Mouse (Mus musculus) erythroblast, adult 5-6 weeks (primary cell): ENCODE results near the gene Hist1h2bf. TPM values are rescaled to one million over a fixed set of nuclear protein-coding genes. Genes with fewer than 3 reads are reported as not detected.
"Not testable (repeated sequence)": the region's sequence is repeated elsewhere in the genome, so short reads cannot be mapped to it uniquely, and the experiment has no call there.

Experiments used
- ATAC-seq: replicated peaks from 2 replicates; pipeline ENCODE4 v1.8.0; 2016; ENCODE audit warnings: moderate number of reproducible peaks, mild to moderate bottlenecking, moderate TSS enrichment, inconsistent platforms; ENCODE audit not compliant: poor library complexity, low FRiP score, severe bottlenecking
- total RNA-seq, 2 experiments: library from RNA; stranded (forward) in 1 of 2; stranded (reverse) in 1 of 2; fragments of 150-400 nt in 1 of 2; fragments of 200-764, 138-1000 nt in 1 of 2; gene quantifications; 2 replicates each; pipeline versions ENCODE4 v1.2.3 to v1.2.4; 2015 to 2017; ENCODE audit warnings: low replicate concordance in 2 of 2

Hist1h2bf gene
- total RNA-seq, 2 experiments from 2014 or later = 222 to 407 TPM

GRCm38 (mm10) chr13:23591886-23592285 is 17.9 kb upstream of the Hist1h2bf start:
- not testable (repeated sequence) for ATAC-seq

GRCm38 (mm10) chr13:23591206-23591605 is 17.2 kb upstream of the Hist1h2bf start:
- ATAC-seq = no peak

DNA sequence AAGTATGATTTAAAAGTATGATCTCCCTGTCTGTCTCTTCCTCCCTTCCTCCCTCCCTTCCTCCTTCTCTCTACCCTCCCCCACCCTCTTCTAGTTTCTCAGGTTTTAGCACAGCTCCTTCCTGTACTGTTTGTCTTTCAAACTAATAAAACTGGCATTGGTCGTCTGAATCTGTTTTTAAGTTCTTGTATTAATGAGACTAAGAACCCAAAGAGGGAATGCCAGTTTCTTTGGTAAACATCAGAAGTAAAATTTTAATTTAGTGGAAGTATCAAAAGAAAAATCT is 12.9 kb upstream of the Hist1h2bf start:
- no peak; the same call in 1 of the 2 replicates for ATAC-seq

DNA sequence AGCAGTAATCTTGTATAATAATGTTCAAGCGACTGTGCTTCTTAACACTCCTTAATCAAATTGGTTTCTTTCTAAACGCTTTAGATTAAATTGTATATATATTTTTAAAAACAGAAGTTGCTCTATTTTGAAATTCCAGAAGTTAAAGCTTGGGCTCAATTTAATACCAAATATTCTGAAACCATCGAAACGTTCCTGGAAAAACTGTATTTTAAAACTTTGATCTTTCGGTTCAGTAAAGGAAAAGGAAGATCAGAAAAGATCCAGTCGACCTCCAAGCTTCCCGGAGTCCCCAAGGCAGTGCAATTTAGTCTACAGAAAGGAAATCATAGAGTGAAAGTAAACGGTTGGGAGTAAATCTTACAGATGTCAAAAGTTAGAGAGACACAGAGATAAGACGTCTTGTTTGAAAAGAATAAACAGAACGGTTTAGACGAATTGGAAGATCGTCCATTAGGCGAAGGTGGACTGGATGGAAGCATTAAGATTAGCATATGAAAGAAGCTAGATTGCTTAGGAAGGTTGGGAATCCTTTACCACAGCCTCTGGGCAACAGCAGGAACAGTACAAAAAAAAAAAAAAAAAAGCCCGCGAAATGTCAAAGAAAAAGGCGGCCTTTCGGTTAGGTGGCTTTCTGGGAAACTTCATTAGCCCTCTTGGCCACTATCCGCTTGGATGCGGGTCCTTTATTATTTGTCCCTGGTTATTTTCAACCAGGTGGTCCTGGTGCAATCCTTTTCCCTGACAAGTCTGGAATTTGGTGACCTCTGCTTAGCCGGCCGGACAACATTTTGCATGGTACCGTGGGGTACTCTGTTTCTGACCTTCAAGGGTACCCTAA is 12.3 kb upstream of the Hist1h2bf start:
- peak; percentile 28; the same call in 1 of the 2 replicates for ATAC-seq

GRCm38 (mm10) chr13:23585442-23586098 is 11.6 kb upstream of the Hist1h2bf start:
- ATAC-seq = peak; percentile 77

GRCm38 (mm10) chr13:23585029-23585441 is 11.0 kb upstream of the Hist1h2bf start:
- peak; percentile 53 for ATAC-seq

- ATAC-seq = no peak
These were observed 10.3 kb upstream of the Hist1h2bf start for GRCm38 (mm10) chr13:23584331-23584730.

DNA sequence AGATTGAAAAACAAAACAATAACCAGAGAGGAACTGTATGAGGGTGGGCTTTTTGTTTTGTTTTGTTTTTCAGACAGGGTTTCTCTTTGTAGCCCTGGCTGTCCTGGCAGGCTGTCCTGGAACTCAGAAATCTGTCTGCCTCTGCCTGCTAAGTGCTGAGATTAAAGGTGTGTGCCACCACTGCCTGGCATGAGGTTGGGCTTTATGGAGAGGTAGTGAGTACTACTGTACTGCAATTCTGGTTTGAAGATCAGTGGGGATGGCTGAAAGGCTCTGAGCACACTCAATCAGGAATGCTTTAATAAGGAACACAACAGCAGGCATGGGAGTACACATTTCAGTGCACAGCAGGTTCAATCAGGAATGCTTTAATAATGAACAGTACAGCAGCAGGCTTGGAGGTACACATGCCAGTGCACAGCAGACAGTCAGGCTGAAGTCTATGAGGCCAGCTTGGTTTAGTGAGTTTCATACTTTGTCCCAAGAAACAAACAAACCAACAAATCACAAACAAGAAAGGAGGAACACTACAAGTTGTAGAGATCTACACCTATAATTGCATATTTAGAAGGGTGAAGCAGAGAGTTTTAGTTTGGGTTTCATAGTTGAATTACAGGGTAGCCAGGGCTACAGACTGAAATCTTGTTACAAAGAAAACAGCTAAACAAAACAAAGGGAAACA is 9.5 kb upstream of the Hist1h2bf start:
- no peak for ATAC-seq

GRCm38 (mm10) chr13:23582219-23583056 is 8.4 kb upstream of the Hist1h2bf start:
- peak; percentile 2 for ATAC-seq

DNA sequence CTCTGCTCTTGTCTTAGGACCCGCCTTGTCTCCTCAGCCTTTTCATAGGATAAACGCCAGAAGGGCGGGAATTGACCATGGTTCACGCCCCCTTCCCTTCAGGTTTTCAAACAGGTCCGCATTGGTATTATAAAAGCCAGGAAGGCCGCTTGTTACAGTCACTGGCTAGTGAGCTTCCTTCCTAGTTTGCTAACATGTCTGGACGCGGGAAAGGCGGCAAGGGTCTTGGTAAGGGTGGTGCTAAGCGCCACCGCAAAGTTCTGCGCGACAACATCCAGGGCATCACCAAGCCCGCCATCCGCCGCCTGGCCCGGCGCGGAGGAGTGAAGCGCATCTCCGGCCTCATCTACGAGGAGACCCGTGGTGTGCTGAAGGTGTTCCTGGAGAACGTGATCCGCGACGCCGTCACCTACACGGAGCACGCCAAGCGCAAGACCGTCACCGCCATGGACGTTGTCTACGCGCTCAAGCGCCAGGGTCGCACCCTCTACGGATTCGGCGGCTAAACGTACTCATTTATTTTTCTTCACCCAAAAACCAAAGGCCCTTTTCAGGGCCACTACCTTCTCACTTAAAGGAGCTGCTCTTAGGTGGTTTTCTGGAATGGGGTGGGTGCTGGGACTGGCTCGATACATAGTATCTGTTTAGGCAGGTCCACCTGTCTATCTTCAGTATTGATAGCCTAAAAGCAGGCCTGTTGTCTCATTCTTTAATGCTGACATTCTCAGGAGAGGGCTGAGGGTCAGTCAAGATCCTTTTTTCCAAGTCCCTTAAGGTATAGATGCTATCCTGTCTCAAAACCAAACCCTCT is 7.6 kb upstream of the Hist1h2bf start, which contains the start of gene Hist1h4d:
TSS of gene Hist1h4d (plus strand) at position 191 of the 811 bp plus-strand sequence.
- peak; percentile 60 for ATAC-seq

- no peak for ATAC-seq
These were observed 3.8 kb upstream of the Hist1h2bf start for GRCm38 (mm10) chr13:23577835-23578234.

DNA sequence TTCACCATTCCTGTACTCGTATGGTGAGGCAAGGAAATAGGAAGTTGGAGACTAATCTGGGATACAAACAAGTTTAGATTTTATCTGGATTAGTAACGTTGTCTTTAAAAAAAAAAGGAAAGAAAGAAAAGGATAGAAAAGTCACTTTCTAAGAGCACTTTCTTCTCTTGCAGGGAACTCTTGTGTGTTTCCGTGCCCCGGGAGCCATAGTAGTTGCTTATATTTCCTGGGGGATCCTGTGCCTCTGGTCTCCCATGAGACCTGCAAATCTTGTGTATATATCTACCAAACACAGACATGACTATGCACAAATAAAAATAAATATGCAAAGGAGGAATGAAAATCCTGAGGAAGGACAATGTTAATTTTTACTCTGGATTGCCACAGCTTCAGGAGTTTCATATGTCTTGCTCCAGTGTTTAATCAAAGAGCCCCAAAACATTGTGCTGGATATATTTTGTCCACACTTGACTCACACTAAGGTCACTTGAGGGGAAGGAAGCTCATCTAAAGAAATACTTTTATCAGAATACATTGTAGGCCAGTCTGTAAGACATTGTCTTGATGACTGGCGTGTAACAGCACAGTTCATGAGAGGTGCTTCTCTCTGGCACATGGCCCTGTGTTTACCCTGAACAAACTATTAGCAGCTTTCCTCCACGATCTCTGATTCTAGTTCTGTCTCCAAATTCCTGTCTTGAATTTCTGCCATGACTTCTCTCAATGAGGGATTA is 3.1 kb upstream of the Hist1h2bf start:
- no peak for ATAC-seq

GRCm38 (mm10) chr13:23576351-23576881 is 2.4 kb upstream of the Hist1h2bf start:
- peak; percentile 7 for ATAC-seq

- not testable (repeated sequence) for ATAC-seq
These were observed 1.9 kb upstream of the Hist1h2bf start for GRCm38 (mm10) chr13:23575864-23576313.

DNA sequence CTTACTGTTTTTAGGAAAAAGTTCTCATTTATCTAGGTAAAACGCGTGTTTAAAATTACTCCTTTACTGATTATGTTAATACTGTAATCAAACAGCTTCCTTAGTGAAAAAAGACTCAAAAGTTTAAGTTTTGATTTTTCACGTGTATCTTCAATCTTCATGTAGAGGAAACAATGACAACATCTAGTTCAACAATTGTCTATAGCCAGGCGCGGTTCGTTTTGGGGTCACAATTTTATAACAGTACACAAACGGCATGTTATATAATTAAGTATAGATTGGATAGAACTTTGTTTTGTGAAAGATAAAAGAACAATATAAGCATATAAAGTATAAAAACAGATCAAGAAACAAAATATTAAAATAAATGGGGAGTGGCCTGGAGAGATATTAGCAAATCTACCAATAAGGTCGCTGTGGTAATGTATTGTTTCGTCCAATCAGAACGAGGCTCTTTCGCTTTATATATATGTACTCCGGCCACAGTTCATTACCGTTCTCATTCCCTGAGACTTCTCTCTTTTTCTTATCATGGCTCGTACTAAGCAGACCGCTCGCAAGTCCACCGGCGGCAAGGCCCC is 1.4 kb upstream of the Hist1h2bf start, which contains the start of gene Hist1h3d:
TSS of gene Hist1h3d (plus strand) at position 493 of the 581 bp plus-strand sequence.
- peak; percentile 60 for ATAC-seq

DNA sequence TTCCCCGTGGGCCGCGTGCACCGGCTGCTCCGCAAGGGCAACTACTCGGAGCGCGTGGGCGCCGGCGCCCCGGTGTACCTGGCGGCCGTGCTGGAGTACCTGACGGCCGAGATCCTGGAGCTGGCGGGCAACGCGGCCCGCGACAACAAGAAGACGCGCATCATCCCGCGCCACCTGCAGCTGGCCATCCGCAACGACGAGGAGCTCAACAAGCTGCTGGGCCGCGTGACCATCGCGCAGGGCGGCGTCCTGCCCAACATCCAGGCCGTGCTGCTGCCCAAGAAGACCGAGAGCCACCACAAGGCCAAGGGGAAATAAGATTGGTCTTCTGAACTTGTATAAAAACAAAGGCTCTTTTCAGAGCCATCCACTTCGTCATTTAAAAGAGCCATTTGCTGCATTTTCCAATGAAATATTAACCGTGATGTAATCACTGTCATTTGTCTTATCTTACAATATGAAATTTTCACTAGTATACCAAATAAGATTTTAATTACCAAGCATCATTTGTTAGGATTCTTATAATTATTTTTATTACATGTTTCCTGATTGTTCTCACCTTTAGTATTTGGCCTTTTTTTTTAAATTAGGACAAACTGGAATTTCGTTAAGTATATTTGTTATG is 662 bp upstream of the Hist1h2bf start:
- ATAC-seq = not testable (repeated sequence)
